Mouse (Mus musculus) liver, embryonic 14.5 days (tissue): Measurements from ENCODE around the gene Gtf2a2.

ENCODE experiments used
- CTCF ChIP-seq: IDR thresholded peaks from 2 replicates; pipeline ENCODE4 v1.5.1; 2016; ENCODE audit warnings: antibody characterized with exemption, low read depth, control low read depth
- EP300 ChIP-seq: IDR thresholded peaks from 2 replicates; pipeline ENCODE4 v1.6.1; 2016; ENCODE audit warnings: antibody characterized with exemption, low read depth

DNA sequence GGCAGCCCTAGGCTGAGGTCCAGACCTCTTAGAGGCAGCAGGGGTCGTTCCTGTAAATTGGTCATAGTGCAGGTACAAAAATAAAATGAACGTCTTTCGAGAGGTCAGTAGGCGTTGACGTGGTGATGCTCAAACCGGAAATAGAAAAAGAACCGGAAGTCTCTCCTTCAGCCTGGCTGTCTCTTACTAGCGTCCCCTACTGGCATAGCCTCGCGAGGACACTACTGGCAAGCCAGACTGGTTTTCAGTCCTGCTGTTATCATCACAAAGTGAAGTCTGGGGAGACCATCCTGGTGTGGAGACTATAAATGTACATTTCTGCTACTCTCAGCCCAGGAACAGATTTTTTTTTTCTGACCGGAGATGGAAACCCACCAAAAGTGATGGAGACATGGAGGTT is 28.2 kb downstream of the Gtf2a2 start:
- TF ChIP-seq CTCF = no peak; the same call in 1 of the 2 replicates
- no peak for TF ChIP-seq EP300
